Mouse (Mus musculus) liver, embryonic 14.5 days (tissue): Measurements from ENCODE around the gene Hivep3.

ENCODE experiments used
- CTCF ChIP-seq: IDR thresholded peaks from 2 replicates; pipeline ENCODE4 v1.5.1; 2016; ENCODE audit warnings: antibody characterized with exemption, low read depth, control low read depth
- EP300 ChIP-seq: IDR thresholded peaks from 2 replicates; pipeline ENCODE4 v1.6.1; 2016; ENCODE audit warnings: antibody characterized with exemption, low read depth

DNA sequence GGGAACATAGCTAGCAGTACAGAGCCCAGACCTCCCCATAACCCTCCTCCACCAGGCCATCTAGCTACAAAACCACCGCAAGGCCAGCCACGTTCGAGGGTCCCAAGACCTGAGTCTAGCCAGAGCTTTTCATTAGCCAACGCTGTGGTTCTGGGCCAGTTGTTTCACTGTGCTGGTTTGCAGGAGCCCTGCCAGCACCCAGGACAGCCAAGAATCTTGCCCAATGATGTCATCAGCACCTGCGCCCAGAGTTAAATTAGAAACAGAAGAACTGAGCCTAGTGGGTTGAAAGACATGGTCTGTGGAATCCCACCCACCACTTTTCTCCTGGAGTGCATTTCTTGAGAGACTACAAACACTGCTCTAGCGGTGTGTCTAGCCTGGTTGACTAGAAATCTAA is 392.5 kb downstream of the Hivep3 start:
- TF ChIP-seq CTCF: no peak
- TF ChIP-seq EP300: no peak
